Mouse (Mus musculus): Measurements from ENCODE around the gene Gls. TPM values are rescaled to one million over a fixed set of nuclear protein-coding genes. Genes with fewer than 3 reads are reported as not detected.

Gene Gls
- polyA plus RNA-seq, 1 experiment = 89.5 TPM

- TF ChIP-seq CTCF (IDR thresholded peaks at IDR 0.05; ENCODE audit: low read depth, low read length) (no peak), POLR2A (IDR thresholded peaks at IDR 0.05; ENCODE audit: borderline replicate concordance, low read depth, low read length) (no peak)
- Histone ChIP-seq H3K4me1 (ENCODE audit: control insufficient read depth, insufficient read depth, low read length) (no peaks in the 10 kb centered on the region), H3K4me3 (ENCODE audit: insufficient read depth, low read length) (no peak overlapping the region), H3K27ac (ENCODE audit: insufficient read depth, low read depth, low read length) (no peak overlapping the region)
Measured at GRCm38 (mm10) chr1:52267606-52268005, 34.6 kb upstream of the Gls start.

- Histone ChIP-seq H3K27ac (ENCODE audit: insufficient read depth, low read depth, low read length) (no peak overlapping the region), H3K4me1 (ENCODE audit: control insufficient read depth, insufficient read depth, low read length) (no peaks in the 10 kb centered on the region), H3K4me3 (ENCODE audit: insufficient read depth, low read length) (no peak overlapping the region)
- no peak for TF ChIP-seq POLR2A (IDR thresholded peaks at IDR 0.05; ENCODE audit: borderline replicate concordance, low read depth, low read length)
- TF ChIP-seq CTCF (IDR thresholded peaks at IDR 0.05; ENCODE audit: low read depth, low read length) = no peak
Measured at GRCm38 (mm10) chr1:52265886-52266516, 33.0 kb upstream of the Gls start.

- TF ChIP-seq POLR2A (IDR thresholded peaks at IDR 0.05; ENCODE audit: borderline replicate concordance, low read depth, low read length) = no peak
- no peak for TF ChIP-seq CTCF (IDR thresholded peaks at IDR 0.05; ENCODE audit: low read depth, low read length)
- Histone ChIP-seq H3K4me3 (ENCODE audit: insufficient read depth, low read length) (no peak overlapping the region), H3K27ac (ENCODE audit: insufficient read depth, low read depth, low read length) (no peak overlapping the region), H3K4me1 (ENCODE audit: control insufficient read depth, insufficient read depth, low read length) (no peaks in the 10 kb centered on the region)
Measured at GRCm38 (mm10) chr1:52264290-52264689, 31.3 kb upstream of the Gls start.

GRCm38 (mm10) chr1:52260354-52261090 is 27.5 kb upstream of the Gls start:
- Histone ChIP-seq H3K27ac (ENCODE audit: insufficient read depth, low read depth, low read length) (no peak overlapping the region), H3K4me3 (ENCODE audit: insufficient read depth, low read length) (no peak overlapping the region), H3K4me1 (ENCODE audit: control insufficient read depth, insufficient read depth, low read length) (no peaks in the 10 kb centered on the region)
- TF ChIP-seq POLR2A (IDR thresholded peaks at IDR 0.05; ENCODE audit: borderline replicate concordance, low read depth, low read length) (no peak), CTCF (IDR thresholded peaks at IDR 0.05; ENCODE audit: low read depth, low read length) (no peak)

- TF ChIP-seq POLR2A (IDR thresholded peaks at IDR 0.05; ENCODE audit: borderline replicate concordance, low read depth, low read length) = no peak
- TF ChIP-seq CTCF (IDR thresholded peaks at IDR 0.05; ENCODE audit: low read depth, low read length) = no peak
- H3K27ac ChIP-seq (ENCODE audit: insufficient read depth, low read depth, low read length) = no peak overlapping the region
- H3K4me1 ChIP-seq (ENCODE audit: control insufficient read depth, insufficient read depth, low read length) = no peaks in the 10 kb centered on the region
- H3K4me3 ChIP-seq (ENCODE audit: insufficient read depth, low read length) = no peak overlapping the region
Measured at GRCm38 (mm10) chr1:52258006-52258749, 25.1 kb upstream of the Gls start.

GRCm38 (mm10) chr1:52256916-52257315 is 23.9 kb upstream of the Gls start:
- Histone ChIP-seq H3K4me3 (ENCODE audit: insufficient read depth, low read length) (no peak overlapping the region), H3K4me1 (ENCODE audit: control insufficient read depth, insufficient read depth, low read length) (no peaks in the 10 kb centered on the region), H3K27ac (ENCODE audit: insufficient read depth, low read depth, low read length) (no peak overlapping the region)
- TF ChIP-seq CTCF (IDR thresholded peaks at IDR 0.05; ENCODE audit: low read depth, low read length) (no peak), POLR2A (IDR thresholded peaks at IDR 0.05; ENCODE audit: borderline replicate concordance, low read depth, low read length) (no peak)

GRCm38 (mm10) chr1:52256194-52256593 is 23.2 kb upstream of the Gls start:
- Histone ChIP-seq H3K4me3 (ENCODE audit: insufficient read depth, low read length) (no peak overlapping the region), H3K4me1 (ENCODE audit: control insufficient read depth, insufficient read depth, low read length) (no peaks in the 10 kb centered on the region), H3K27ac (ENCODE audit: insufficient read depth, low read depth, low read length) (no peak overlapping the region)
- TF ChIP-seq CTCF (IDR thresholded peaks at IDR 0.05; ENCODE audit: low read depth, low read length) = no peak
- no peak for TF ChIP-seq POLR2A (IDR thresholded peaks at IDR 0.05; ENCODE audit: borderline replicate concordance, low read depth, low read length)

GRCm38 (mm10) chr1:52254411-52254810 is 21.4 kb upstream of the Gls start:
- H3K4me1 ChIP-seq (ENCODE audit: control insufficient read depth, insufficient read depth, low read length) = no peaks in the 10 kb centered on the region
- no peak overlapping the region for H3K4me3 ChIP-seq (ENCODE audit: insufficient read depth, low read length)
- no peak overlapping the region for H3K27ac ChIP-seq (ENCODE audit: insufficient read depth, low read depth, low read length)
- TF ChIP-seq POLR2A (IDR thresholded peaks at IDR 0.05; ENCODE audit: borderline replicate concordance, low read depth, low read length) = no peak
- TF ChIP-seq CTCF (IDR thresholded peaks at IDR 0.05; ENCODE audit: low read depth, low read length) = no peak

- H3K4me1 ChIP-seq (ENCODE audit: control insufficient read depth, insufficient read depth, low read length) = no peaks in the 10 kb centered on the region
Measured at GRCm38 (mm10) chr1:52253386-52253785, 20.4 kb upstream of the Gls start.

GRCm38 (mm10) chr1:52252447-52252846 is 19.4 kb upstream of the Gls start:
- Histone ChIP-seq H3K27ac (ENCODE audit: insufficient read depth, low read depth, low read length) (no peak overlapping the region), H3K4me3 (ENCODE audit: insufficient read depth, low read length) (no peak overlapping the region), H3K4me1 (ENCODE audit: control insufficient read depth, insufficient read depth, low read length) (no peaks in the 10 kb centered on the region)
- TF ChIP-seq CTCF (IDR thresholded peaks at IDR 0.05; ENCODE audit: low read depth, low read length) (no peak), POLR2A (IDR thresholded peaks at IDR 0.05; ENCODE audit: borderline replicate concordance, low read depth, low read length) (no peak)

More at GRCm38 (mm10) chr1:52253386-52253785, 20.4 kb upstream of the Gls start:
- no peak overlapping the region for H3K4me3 ChIP-seq (ENCODE audit: insufficient read depth, low read length)
- H3K27ac ChIP-seq (ENCODE audit: insufficient read depth, low read depth, low read length) = no peak overlapping the region
- TF ChIP-seq CTCF (IDR thresholded peaks at IDR 0.05; ENCODE audit: low read depth, low read length) (no peak), POLR2A (IDR thresholded peaks at IDR 0.05; ENCODE audit: borderline replicate concordance, low read depth, low read length) (no peak)
